Mouse (Mus musculus) stomach, postnatal 0 days (tissue): ENCODE data around the gene Dcaf12.

Experiments used
- CTCF ChIP-seq: IDR thresholded peaks from 2 replicates; pipeline ENCODE4 v1.5.1; 2016; ENCODE audit warnings: antibody characterized with exemption, low read depth, mild to moderate bottlenecking, moderate library complexity
- EP300 ChIP-seq: optimal IDR thresholded peaks from 2 replicates; pipeline ENCODE3; 2016; ENCODE audit warnings: antibody characterized with exemption

GRCm38 (mm10) chr4:41340912-41341550 lies 26.3 kb upstream of the Dcaf12 start:
- TF ChIP-seq CTCF (0 out of 2 replicates have a peak, but pooled peaks have one; percentile 8), EP300 (no peak)
